Mouse (Mus musculus) large intestine, adult 2 months (tissue): ENCODE results near the gene Iqsec1. TPM values are rescaled to one million over a fixed set of nuclear protein-coding genes. Genes with fewer than 3 reads are reported as not detected.

ENCODE experiments used
- DNase-seq: peaks from one replicate; pipeline ENCODE4 v3.0.0-alpha.2; 2012; ENCODE audit warnings: low read depth, low spot score
- WGBS: fragments of 180-500 bp; shearing (Covaris S2); methylation state at CpG from one replicate; pipeline ENCODE4 v1.1.7; 2018; 5-methylcytosine and 5-hydroxymethylcytosine counted together
- polyA plus RNA-seq: library from polyadenylated mRNA; depleted of rRNA; stranded (reverse); fragments of >200 nt; gene quantifications from 2 replicates; pipeline ENCODE4 v1.2.3, GENCODE M21; 2012

The Iqsec1 gene
- polyA plus RNA-seq, 1 experiment = 24.9 TPM

- 80% methylated on average over 4 of the region's 4 CpGs for WGBS
- no peak for DNase-seq
Observed at GRCm38 (mm10) chr6:90740348-90741055, 248.0 kb downstream of the Iqsec1 start.

- WGBS = 1% methylated on average over 12 of the region's 12 CpGs
- no peak for DNase-seq
Observed at GRCm38 (mm10) chr6:90737376-90737775, 251.1 kb downstream of the Iqsec1 start.

- under 1% methylated on average over 52 of the region's 52 CpGs for WGBS
- no peak for DNase-seq
Observed at GRCm38 (mm10) chr6:90736691-90737245, 251.7 kb downstream of the Iqsec1 start.

- DNase-seq = no peak
- 3% methylated on average over 69 of the region's 69 CpGs for WGBS
Observed at GRCm38 (mm10) chr6:90736074-90736672, 252.3 kb downstream of the Iqsec1 start.

- 41% methylated on average over 4 of the region's 4 CpGs for WGBS
- DNase-seq = no peak
Observed at GRCm38 (mm10) chr6:90735396-90736036, 253.0 kb downstream of the Iqsec1 start.

GRCm38 (mm10) chr6:90734806-90735205, 253.7 kb downstream of the Iqsec1 start:
- no peak for DNase-seq

- 12% methylated on average over 4 of the region's 4 CpGs for WGBS
- no peak for DNase-seq
Observed at GRCm38 (mm10) chr6:90731327-90731726, 257.2 kb downstream of the Iqsec1 start.

GRCm38 (mm10) chr6:90729829-90730228, 258.7 kb downstream of the Iqsec1 start:
- WGBS = 87% methylated on average over 5 of the region's 5 CpGs
- no peak for DNase-seq

- no peak for DNase-seq
- WGBS = 0% methylated on average over 1 of the region's 1 CpGs
Observed at GRCm38 (mm10) chr6:90728491-90728931, 260.0 kb downstream of the Iqsec1 start.

GRCm38 (mm10) chr6:90727826-90728225, 260.7 kb downstream of the Iqsec1 start:
- WGBS = 89% methylated on average over 3 of the region's 3 CpGs
- DNase-seq = no peak

- DNase-seq = no peak
- 77% methylated on average over 2 of the region's 2 CpGs for WGBS
Observed at GRCm38 (mm10) chr6:90726711-90727122, 261.8 kb downstream of the Iqsec1 start.

GRCm38 (mm10) chr6:90725526-90725925, 263.0 kb downstream of the Iqsec1 start:
- WGBS = 49% methylated on average over 1 of the region's 1 CpGs
- DNase-seq = no peak

- DNase-seq = no peak
- 50% methylated on average over 3 of the region's 3 CpGs for WGBS
Observed at GRCm38 (mm10) chr6:90722993-90723392, 265.5 kb downstream of the Iqsec1 start.

- WGBS = 53% methylated on average over 5 of the region's 5 CpGs
- no peak for DNase-seq
Observed at GRCm38 (mm10) chr6:90720996-90721746, 267.3 kb downstream of the Iqsec1 start.

- no peak for DNase-seq
- WGBS = 59% methylated on average over 3 of the region's 3 CpGs
Observed at GRCm38 (mm10) chr6:90720201-90720600, 268.3 kb downstream of the Iqsec1 start.

- WGBS = 79% methylated on average over 6 of the region's 6 CpGs
- no peak for DNase-seq
Observed at GRCm38 (mm10) chr6:90719402-90719801, 269.1 kb downstream of the Iqsec1 start.

GRCm38 (mm10) chr6:90718477-90718876, 270.0 kb downstream of the Iqsec1 start:
- 67% methylated on average over 3 of the region's 3 CpGs for WGBS
- no peak for DNase-seq

GRCm38 (mm10) chr6:90717711-90718110, 270.8 kb downstream of the Iqsec1 start:
- 43% methylated on average over 1 of the region's 1 CpGs for WGBS
- DNase-seq = no peak

- no peak for DNase-seq
- 40% methylated on average over 4 of the region's 4 CpGs for WGBS
Observed at GRCm38 (mm10) chr6:90716853-90717252, 271.6 kb downstream of the Iqsec1 start.
